8 mouse cellular contexts compared by ENCODE assay signal in the genomic region with DNA sequence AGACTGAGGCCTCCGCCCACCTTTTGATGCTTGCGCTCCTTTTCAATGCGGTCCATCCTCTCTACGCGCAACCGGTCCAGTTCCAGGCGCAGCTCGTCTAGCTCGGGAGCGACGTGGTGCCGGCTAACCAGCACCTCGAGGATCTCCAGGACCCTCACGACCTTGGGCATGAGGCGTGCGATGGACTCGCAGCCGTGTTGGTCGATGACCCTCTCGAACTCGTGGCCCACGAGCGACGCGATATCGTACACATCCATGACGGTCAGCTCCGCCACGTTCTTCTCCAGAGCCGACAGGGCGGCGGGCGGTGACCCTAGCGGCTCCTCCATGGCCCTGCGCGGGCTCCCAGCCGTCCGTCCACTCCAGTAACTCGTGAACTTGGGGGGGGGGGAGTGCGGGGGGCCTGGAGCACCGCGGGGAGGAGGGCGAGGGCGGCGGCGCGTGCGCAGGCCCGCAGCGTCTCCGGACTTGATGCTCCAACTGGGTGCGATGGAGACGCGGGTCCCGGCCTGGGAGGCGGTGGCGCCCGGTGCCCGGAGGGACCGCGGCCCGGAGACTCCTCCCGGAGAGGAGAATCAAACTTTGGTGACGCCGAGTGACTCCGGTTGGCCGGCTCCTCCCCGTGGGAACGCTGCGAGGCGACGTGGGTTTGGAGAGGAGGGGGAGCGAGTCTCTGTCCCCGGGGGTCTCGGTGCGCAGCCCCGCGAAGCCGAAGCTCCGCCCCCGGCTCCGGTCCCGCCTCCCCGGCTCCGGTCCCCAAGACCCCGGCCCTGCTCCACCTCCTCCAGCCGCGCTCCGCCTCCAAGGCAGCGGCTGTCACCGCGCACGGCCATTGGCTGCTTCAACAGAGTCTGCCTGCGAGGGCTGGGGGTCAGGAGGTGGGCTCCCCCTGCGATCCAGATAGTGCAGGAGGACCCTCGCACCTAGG. TPM values are rescaled to one million over a fixed set of nuclear protein-coding genes. Genes with fewer than 3 reads are reported as not detected.
DNase-seq lines count a peak whose midpoint lies in the region; ATAC-seq lines count a peak whose summit lies in the region.

A gene (minus strand): TSS at position 737 of the 928 bp plus-strand sequence.

- H3K27ac ChIP-seq in hindbrain, embryonic 12.5 days: peak within 1 kb of the TSS; percentile 85

- peak; percentile 91 for ATAC-seq in hindbrain, embryonic 12.5 days (ENCODE audit: low FRiP score)

- H3K27me3 ChIP-seq in hindbrain, embryonic 12.5 days: 0 out of 2 replicates have a peak, but pooled peaks cover 2% of the 10 kb centered on the region

- H3K9ac ChIP-seq in hindbrain, embryonic 12.5 days: peak within 1 kb of the TSS; percentile 75

- under 1% methylated on average over 94 of the region's 96 CpGs for WGBS in hindbrain, embryonic 12.5 days

- peak within 1 kb of the TSS; percentile 81 for H3K4me3 ChIP-seq in hindbrain, embryonic 12.5 days

- H3K4me2 ChIP-seq in hindbrain, embryonic 12.5 days (replicated peaks): peak within 1 kb of the TSS; percentile 73

- H3K9me3 ChIP-seq in hindbrain, embryonic 12.5 days (replicated peaks): no peaks in the 10 kb centered on the region

- H3K4me1 ChIP-seq in hindbrain, embryonic 12.5 days: peaks cover 38% of the 10 kb centered on the region

- H3K36me3 ChIP-seq in hindbrain, embryonic 12.5 days: no peaks in the 10 kb centered on the region

- DNase-seq in Muller cell, postnatal 12 days (ENCODE audit: inconsistent ontology term): peak; percentile 88
- DNase-seq in cerebellum, adult 9-10 months: peak; percentile 60
- peak; percentile 55 to 73 for DNase-seq in frontal cortex, postnatal 14 days (ENCODE audit: low spot score in 2 of 2)
- DNase-seq in layer of hippocampus, postnatal 36 days: peak; percentile 84
- peak; percentile 81 for DNase-seq in lung, postnatal 25 days (ENCODE audit: low spot score)
- peak; percentile 82 for DNase-seq in right cerebral cortex, adult 18-20 months
- peak; percentile 79 to 82 for DNase-seq in urinary bladder, postnatal 4 days (ENCODE audit: low spot score in 2 of 2)

RNA-seq across cellular contexts. Expression of the gene that starts here (rescaled TPM):
- polyA plus RNA-seq in hindbrain, embryonic 12.5 days (2016; fragmentation: Nextera tagmentation; extraction: Ambion mirVana): 18.9 and 20.9 TPM in 2 replicates
- total RNA-seq in layer of hippocampus, postnatal 36 days (2021): 10 to 100 TPM; 68.7 to 72.1 TPM

Comparison
In these comparisons a context has a peak if more than half of its experiments do, and no peak if none do; other contexts are left out.
1. Peak in every context shown above with its lines: DNase-seq, ATAC-seq, H3K4me3 ChIP-seq and H3K27ac ChIP-seq.